Mouse (Mus musculus) hindbrain, embryonic 13.5 days (tissue): Measurements from ENCODE around the gene Gm20905. TPM values are rescaled to one million over a fixed set of nuclear protein-coding genes. Genes with fewer than 3 reads are reported as not detected.
"Not testable (repeated sequence)": the region's sequence is repeated elsewhere in the genome, so short reads cannot be mapped to it uniquely, and the experiment has no call there.

ENCODE experiments used
- ATAC-seq: fragments of 200-750 bp; cut with Nextera tagmentation; 2 replicates; pipeline ENCODE4 v1.8.0; 2017; ENCODE audit warnings: moderate TSS enrichment; ENCODE audit not compliant: low FRiP score
- H3K27ac ChIP-seq: fragments of 300-500 bp; sonication (generic); 2 replicates; pipeline ENCODE4 v1.5.1; 2015; ENCODE audit warnings: inconsistent platforms, mild to moderate bottlenecking, moderate library complexity
- H3K27me3 ChIP-seq: fragments of 300-500 bp; sonication (generic); 2 replicates; pipeline ENCODE4 v1.6.1; 2015; ENCODE audit warnings: mild to moderate bottlenecking, inconsistent platforms
- H3K36me3 ChIP-seq: fragments of 300-500 bp; sonication (generic); 2 replicates; pipeline ENCODE4 v1.6.1; 2015; ENCODE audit warnings: mild to moderate bottlenecking, inconsistent platforms
- H3K4me1 ChIP-seq: fragments of 300-500 bp; sonication (generic); replicated peaks from 2 replicates; pipeline ENCODE4 v1.6.1; 2015; ENCODE audit warnings: inconsistent platforms
- H3K4me2 ChIP-seq: fragments of 300-500 bp; sonication (generic); 2 replicates; pipeline ENCODE4 v1.6.1; 2015; ENCODE audit warnings: inconsistent platforms, mild to moderate bottlenecking, moderate library complexity
- H3K4me3 ChIP-seq: fragments of 300-500 bp; sonication (generic); 2 replicates; pipeline ENCODE4 v1.5.1; 2015; ENCODE audit warnings: mild to moderate bottlenecking, inconsistent platforms
- H3K9ac ChIP-seq: fragments of 300-500 bp; sonication (generic); 2 replicates; pipeline ENCODE4 v1.6.1; 2015; ENCODE audit warnings: mild to moderate bottlenecking, inconsistent platforms
- H3K9me3 ChIP-seq: fragments of 300-500 bp; sonication (generic); 2 replicates; pipeline ENCODE4 v1.6.1; 2016; ENCODE audit warnings: inconsistent platforms
- WGBS: fragments of 180-500 bp; shearing (Covaris S2); methylation state at CpG from one replicate; pipeline ENCODE4 v1.1.7; 2015; 5-methylcytosine and 5-hydroxymethylcytosine counted together
- polyA plus RNA-seq: library from polyadenylated mRNA; unstranded; fragments of >200 nt; fragmentation: Nextera tagmentation; extraction: Ambion mirVana; gene quantifications from 2 replicates; pipeline ENCODE4 v1.2.1, GENCODE M21; 2015

Gm20905 gene
- polyA plus RNA-seq = not detected in 2 replicates

DNA sequence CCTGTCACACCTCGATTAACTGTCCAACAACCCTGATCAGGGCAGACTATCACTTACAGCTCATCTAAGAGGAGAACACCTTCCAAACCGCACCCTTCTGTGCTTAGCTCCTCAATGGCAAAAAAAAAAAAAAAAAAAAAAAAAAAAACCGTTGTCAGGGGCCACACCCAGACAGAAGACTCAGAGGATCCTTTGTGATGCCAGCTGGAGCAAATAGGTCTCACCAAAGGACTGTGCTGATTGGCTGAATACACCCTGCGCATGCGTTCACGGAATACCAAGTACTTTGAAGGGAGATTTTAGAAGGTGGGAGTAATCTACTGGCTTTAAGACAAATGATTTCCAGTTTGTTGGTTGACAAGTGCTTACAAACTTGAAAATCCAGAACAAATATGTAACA, at the start of gene Gm20905:
TSS of gene Gm20905 (minus strand) at position 101 of the 400 bp plus-strand sequence.
- WGBS = no CpG with 5 or more reads among the region's 6 CpGs
- not testable (repeated sequence) for H3K9me3 ChIP-seq, H3K4me3 ChIP-seq, H3K27me3 ChIP-seq, H3K4me2 ChIP-seq, H3K36me3 ChIP-seq, ATAC-seq, H3K4me1 ChIP-seq, H3K9ac ChIP-seq, H3K27ac ChIP-seq
